Mouse (Mus musculus) gastrocnemius, postnatal 10 days (tissue): ENCODE measurements around the gene Tspan9. TPM values are rescaled to one million over a fixed set of nuclear protein-coding genes. Genes with fewer than 3 reads are reported as not detected.

Source experiments
- DNase-seq: peaks from one replicate; pipeline ENCODE4 v3.0.0; 2021; ENCODE audit warnings: mixed read lengths
- total RNA-seq, 2 experiments: library from RNA; stranded (reverse); gene quantifications; 2 replicates each; pipeline ENCODE4 v1.2.3; 2021

Tspan9 gene
- total RNA-seq, 2 experiments from 2014 or later = 109 to 119 TPM

DNA sequence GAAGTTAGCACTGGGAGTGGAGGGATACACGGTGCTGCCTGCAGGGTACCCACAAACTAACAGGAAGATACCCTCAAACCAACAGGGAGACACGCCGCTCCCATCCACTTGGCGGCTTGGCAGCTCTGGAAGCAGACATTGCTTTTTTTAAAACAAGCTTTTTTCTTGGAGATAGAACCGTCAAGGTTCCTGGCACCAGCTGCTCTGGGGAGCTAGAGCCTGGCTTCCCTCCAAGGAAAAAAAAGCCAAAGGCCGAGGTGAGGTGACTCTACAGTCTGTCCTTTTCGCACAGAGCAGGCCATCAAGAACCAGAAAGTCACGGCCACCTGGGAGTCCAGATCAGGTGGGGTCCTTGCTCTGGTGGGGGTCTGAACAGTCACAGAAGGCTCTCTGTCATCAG is 162.2 kb downstream of the Tspan9 start:
- no peak for DNase-seq

DNA sequence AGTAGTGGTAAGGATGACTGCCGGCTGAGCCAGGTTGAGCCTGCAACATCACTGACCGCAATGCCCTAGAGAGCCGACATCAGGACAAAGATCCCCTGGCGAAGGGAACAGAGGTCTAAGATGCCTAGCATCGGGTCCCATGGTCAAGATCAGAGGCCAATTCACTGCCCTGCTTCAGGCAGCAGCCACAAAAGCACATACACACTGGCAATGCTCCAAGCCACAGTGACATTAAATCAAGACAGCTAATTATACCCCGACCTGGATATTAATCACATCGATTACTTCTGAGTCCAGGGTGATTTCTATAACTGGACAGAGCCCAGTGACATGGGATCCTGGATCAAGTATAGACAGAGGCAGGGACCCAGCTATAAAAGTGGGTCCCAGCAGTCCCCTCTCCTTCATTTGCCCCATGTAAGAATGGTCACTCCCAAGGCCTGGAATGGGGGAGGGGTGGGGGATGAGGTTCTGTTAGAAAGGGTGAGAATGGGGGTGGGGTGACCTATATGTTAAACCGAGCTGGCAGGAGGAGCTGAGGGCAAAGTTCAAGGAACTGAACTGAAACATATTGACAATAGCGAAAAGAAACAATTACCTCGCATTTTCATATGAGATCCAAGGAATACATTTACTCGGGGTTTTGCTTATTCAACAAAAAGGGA is 162.9 kb downstream of the Tspan9 start:
- no peak for DNase-seq

DNA sequence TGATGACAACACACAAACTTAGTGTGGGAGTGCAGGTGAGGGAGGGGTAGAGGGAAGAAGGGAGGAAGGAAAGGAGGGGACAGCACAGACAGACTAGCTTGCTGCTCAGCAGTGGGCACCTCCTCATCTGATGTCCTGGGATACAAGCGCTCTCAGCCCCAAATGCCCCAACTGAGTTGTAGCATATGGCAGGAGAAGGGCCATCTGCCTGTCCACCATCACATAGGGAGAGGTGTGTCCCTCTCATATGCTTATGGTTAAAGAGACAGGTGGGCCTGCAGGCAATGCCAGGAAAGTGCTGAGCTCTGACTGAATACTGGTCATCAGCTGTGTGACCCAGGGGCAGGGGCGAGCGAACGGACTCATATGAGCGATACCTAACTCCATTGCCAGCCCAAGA is 163.6 kb downstream of the Tspan9 start:
- no peak for DNase-seq

DNA sequence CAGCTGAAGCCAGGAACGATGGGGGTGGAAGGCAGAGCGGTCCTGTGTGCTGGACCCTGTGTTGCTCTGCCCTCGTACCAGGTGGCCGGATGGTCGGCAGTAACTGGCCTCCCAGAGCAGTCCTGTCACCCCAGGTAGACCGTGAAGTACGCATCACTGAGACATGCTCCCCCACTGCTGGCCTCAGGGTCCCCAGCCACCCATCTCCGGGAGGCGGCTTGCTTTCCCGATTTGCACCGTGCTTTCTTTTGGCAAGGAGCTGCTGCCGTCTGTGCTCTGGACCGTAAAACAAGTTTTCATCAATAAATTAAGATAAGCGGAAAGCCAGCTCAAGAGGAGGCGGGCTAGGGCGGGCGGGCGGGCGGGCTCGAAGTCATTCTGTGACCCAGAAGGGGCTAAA is 164.5 kb downstream of the Tspan9 start:
- no peak for DNase-seq

DNA sequence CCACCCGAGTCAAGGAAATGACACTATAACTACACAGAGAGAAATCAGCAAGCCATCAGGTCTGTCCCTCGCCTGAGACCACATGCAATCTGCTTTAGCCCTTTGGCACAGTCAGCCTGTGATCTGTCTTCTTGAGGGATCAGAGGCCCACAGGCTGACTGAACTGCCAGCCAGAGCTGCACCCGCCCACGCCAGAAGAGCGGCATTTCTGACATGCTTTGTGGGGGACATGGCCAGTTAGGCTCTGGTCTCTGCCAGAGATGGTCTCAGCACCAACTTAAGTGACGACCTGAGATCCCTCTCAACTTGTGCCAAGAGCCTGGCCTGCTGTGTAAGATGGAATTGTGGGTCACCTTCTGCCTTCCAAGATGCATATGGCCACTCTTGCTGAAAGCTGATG is 166.7 kb downstream of the Tspan9 start:
- DNase-seq = no peak

DNA sequence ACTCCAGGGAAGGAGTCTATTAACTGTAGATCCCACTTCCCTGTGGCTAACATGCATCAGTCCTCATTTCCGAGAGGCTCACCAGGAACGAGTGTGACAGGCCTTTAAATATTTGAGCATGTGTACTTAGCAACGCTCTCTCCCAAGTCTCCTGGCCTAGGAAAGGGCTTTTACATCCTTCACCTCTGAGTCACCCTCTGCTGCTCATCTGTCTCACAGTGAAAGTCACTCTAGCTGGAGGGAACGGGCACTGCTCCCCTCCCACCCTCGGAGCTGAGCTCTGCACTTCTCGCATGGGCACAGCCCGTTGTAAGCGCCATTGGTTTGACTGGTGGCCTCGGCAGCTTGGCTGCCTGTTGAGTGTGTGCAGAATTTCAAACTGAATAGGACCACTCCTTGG is 169.4 kb downstream of the Tspan9 start:
- no peak for DNase-seq

DNA sequence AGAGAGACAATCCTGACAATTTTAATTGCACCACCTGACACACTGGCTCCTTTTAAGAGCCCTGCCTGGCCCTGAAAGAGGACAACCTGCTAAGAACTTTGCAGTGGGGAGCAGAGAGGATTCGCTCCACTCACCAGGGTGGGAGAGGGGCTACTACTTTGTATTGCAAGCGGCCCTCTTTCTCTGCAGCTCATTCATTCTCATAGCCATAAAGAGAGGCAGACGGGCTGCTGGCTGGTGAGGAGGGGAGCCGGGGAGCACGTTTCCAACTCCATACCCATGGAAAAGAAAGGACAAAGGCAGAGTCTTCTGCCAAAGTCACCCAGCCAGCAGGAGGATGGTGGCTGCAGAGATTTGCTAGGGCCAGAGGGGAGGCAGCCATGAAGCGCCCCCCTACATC is 169.8 kb downstream of the Tspan9 start:
- no peak for DNase-seq

DNA sequence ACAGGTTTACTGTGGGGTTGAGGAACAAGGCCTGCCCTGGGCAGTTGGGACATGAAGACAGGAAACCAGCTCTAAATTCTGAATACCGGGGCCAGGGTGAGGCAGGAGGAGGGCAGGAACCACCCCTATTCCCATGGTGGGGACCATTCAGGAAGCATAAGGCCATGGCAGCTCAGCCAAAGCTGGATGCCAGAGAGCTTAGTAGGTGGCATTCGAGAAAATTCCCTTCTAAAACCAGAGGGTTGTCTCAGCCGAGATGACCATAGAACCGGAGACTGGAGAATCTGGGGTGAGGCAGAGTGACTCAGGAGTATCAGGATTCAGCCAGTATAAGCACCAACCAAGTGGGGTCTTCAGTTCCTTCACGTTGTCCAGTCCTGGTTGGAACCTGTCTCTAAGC is 171.5 kb downstream of the Tspan9 start:
- DNase-seq = no peak

DNA sequence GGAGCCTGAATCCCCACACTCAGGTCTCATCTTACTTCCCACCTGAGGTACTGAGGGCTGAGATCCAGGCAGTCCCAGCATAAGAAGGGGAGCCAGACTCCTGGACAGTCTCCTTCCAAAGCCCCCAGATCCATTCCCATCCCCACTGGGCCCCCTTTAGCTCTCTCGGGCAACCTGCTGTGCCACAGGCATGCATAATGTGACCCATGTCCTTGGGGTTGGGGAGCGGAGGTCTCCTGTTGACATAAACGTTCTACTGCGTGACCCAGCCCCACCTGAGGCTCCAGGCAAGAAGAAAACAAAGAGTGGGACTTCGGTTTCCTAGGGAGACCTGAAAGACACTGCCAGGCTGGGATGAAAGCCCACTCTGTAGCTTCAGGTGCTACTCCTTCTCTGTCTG is 172.5 kb downstream of the Tspan9 start:
- DNase-seq = no peak

DNA sequence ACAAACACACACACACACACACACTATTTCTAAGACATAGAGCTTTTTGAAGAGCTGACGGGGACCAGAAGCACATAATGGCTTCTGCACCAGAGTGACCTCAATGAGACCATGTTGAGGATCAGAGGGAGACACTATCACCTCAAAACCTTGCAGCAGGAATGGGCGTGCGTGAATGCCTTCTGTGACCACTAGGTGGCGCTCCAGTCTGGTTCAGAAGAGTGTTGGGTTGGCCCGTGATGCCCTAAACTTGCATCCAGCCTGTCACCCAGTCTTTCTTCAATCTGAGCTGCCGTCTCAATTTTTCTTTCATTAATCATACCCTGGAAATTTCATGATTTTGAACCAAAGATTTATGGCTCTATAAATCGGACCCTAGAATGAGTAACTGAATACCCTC is 173.3 kb downstream of the Tspan9 start:
- peak; percentile 84 for DNase-seq

DNA sequence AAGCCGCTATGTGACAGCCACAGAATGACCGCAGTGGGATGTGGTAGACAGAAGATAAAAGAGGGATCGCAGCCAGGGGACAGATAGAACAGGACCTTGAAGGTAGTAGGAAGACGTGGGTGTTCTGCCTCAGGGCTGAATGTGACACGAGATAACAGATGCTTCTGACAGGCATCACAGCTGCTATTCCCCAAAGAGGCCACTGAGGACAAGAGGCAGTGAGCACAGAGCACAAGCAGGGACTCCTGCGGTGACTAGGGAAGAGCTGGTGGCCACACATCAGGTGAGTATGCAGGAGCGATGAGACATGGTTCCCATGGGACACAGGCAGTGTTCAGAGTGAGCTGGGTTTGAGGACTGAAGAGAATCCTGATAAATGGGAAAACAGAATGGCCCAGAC is 173.7 kb downstream of the Tspan9 start:
- no peak for DNase-seq

DNA sequence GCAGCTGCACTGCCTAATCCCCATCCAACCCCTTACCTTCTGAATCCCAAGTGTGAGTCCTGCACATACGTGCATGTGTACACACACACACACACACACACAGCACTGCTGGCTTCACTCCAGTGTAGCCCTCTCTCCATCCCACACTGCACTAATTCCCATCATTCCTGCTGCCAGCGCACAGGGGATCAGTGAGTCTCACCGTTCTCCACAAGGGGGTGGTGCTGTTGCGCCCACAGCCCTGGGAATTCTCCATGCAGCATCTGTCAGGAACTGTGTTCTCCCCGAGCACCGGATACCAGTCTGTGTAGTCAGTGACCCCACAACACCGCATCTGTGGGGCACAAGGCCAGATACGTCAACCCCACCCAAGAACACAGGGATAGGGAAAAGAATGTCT is 177.9 kb downstream of the Tspan9 start:
- DNase-seq = no peak

DNA sequence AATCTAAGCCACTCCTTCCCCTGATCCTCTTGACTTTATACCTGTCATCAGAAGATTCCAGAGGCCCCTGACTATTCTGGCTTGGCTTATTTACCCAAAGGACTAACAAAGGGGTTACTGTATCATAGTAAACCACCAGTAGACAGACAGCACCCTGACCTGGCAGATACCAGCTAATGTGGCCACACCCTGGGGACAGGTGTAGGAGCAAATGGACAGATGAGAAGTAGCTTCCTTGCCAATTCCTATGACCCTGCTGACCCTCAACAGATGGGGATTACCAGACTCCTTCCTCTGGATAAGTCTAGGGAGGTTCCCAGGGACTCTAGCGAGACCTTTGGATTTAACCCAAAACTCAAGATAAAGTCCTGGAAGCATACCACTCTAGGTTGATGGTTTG is 183.2 kb downstream of the Tspan9 start:
- DNase-seq = no peak

DNA sequence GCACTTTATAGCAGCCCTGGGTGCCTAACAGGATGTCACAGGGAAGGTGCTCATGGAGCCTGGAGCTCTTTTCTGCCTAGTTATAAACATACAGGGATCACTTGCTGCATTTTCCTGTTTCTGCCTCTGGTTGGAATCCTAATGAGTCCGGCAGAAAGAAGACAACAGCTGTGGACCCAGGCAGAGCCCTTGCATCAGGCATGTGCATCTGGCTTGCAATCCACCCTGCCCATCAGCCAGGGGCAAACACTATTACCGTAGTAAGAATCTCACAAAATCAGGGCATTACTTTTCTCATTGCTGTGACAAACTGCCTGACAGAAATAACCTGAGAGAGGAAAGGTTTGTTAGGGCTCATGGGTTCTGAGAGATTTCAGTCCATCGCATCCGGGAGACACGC is 187.2 kb downstream of the Tspan9 start:
- no peak for DNase-seq

DNA sequence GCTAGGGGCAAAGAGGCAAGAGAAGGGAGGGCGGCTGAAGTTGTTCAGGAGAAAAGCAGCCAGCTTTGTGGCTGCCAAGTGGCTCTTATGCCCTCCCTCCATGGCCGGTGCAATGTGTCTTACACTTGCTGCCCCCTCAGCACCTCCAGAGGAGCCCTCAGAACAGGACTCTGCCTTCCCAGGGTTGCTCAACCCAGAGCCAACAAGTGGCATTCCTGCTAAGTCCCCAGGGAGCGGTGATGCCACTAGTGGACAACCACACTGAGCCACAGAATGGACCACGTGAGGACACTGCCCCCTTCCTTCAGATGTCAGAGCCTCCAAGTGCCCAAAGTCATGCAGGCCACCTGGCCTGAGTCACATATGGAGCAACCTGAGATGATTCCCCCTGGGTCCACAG is 190.3 kb downstream of the Tspan9 start:
- DNase-seq = no peak

DNA sequence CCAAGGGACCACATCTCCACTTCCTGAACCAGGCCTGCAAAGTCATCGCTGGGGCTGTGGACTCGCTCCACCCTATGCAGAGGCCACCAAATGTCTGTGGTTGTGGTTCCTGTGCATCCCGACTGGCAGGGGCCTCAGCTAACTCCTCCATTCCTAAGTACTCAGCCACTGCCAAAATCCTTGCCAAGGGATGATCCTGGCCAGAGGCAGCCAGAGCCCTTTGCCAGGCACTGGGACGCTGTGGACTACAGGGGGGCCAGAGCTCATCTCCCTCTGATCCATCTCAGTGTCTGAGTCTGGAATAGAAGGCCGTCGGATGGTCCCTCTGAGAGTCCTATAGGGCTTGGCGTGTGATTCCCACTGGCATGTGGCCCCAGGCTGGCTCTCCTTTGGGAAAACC is 193.5 kb downstream of the Tspan9 start:
- no peak for DNase-seq

DNA sequence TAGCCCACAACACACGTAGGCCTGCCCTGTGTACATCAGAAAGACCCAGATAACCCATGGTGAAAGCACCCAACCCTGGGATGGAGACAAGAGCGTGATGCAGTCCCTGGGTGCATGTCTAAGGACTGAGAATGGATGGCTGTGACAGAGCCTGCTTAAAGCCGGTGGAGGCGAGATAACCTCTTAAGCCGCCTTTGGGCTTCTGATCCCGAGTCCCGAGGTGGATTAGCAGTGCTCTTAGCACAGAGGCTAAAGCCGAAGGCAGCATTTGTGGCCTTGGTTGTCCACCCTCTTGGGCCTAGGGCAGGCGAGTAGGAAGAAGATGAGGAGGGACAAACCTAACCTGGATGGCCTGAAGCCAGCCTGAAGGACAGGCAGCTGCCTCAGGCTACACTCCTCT is 194.7 kb downstream of the Tspan9 start:
- DNase-seq = no peak

DNA sequence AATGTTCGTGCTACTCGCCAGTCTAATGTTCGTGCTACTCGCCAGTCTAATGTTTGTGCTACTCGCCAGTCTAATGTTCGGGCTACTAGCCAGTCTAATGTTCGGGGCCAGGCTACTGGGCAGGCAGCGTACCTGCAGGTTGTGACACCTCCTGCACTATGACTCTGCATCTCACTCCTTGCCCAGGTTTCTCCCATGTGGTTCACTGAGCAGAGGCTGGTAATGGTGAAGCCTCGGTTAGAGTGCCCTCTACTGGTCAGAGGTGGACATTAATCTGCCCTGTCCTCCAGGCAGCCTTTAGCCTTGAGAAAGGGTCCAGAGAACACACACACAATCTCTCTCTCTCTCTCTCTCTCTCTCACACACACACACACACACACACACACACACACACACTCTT is 197.7 kb downstream of the Tspan9 start:
- peak; percentile 75 for DNase-seq

DNA sequence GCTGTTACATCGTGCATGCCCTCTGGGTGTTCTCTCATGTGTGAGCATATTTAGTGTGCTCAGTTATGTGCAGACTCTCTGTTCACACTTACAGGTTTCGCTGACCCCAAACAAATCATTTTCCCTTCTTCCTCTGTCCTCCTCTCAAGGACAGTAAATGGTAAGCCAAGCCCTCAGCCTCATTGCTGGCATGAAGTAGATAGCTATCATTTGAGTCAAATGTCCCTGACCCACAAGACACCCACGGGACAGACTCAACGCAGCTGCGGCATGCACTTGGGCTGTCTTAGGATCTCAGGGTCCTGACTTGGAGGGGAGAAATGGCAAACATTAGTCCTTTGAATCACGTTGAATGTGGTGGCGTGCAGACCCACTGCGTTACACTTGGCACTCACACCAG is 201.0 kb downstream of the Tspan9 start:
- no peak for DNase-seq

DNA sequence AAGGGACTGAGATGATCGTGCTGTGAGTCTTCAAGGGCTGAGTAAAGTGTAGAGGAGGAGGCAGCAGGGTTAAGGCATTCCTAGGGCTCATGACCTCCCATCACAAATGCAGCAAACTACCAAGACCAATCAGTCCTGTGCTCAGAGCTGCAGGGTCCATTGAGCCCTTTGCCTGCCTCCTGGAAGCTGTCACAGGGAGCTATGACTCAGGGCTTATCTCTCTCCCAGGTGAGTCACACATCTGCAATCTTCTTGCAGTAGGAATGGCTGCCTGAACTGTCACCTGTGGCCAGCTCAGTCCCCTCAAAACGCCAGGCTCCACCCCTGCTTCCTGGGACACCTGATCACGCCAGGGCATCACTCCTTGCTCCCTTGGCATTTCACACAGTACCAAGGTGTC is 208.3 kb downstream of the Tspan9 start:
- no peak for DNase-seq

DNA sequence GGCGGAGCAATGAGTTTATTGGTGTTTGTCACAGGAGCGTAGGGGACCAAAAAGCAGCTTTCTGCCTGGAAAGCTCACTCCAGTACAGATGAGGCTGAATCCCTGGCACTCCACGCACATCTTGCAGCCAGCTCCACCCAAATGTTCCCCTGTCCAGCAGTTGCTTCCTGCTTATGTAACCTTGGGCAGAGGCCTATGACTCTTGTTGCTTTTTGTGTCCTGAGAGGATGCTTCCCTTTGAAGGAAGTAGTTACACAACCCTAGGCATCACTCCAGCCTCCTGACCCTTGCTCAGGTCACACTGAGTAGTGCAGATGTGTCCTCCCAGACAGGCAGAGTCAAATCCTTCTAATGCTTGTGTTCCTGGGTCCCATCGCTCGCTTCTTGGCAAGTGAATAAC is 209.6 kb downstream of the Tspan9 start:
- DNase-seq = peak; percentile 37

DNA sequence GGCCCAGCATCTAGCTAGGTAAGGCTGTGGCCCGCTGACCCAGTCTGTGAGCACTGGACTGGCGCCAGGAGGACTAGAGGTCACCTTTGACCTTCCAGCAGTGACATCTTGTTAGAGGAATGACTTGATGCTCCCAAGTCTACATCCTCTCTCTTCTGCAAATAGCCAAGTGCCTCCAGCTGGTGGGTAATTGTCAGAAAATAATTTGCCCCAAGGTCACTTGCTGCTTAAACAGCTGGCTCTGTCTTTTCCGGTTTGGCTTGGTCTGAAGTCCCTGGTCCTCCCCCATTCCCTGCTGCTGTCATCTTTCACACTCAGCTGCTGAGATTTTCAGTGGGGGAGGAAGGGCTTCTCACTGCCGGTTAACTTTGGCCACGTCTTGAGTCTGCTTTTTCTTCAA is 210.7 kb downstream of the Tspan9 start:
- DNase-seq = peak; percentile 51

DNA sequence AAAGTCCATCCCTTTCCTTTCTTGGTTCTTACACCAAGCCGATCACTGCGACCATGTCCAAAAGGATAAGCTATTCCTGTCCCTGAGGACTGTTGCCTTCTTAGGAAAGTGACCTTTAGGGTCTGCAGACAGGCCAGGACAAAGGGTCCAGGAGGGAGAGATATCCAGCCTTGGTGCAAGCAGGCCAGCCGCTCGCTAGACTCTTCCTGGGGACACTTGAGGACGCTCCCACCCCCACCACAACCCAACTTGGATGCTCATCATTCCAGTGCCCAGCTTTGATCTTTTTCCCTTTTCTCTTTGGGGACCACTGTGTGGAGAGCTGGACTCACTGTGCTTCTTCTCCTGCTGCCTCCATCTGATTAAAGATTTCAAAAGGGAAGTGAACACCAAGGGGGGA is 214.7 kb downstream of the Tspan9 start:
- DNase-seq = no peak

DNA sequence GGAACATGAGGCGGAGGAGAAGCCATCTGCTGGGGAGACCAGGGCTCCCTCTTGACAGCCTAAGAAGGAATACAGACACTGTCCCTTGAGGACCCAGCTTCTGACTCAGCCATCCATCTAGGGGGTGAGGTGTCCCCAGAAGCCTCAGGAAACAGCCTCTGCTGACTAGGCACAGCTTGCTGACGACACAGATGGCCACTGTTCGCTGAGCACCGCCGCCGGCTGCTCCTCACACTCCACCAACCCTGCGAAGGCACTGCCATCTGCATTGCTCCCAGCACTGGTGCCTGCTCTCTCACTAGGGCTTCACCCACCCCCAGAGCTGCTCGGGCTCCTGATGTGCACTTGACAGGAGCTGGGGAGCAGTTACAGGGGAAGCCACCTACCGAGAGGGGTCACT is 217.5 kb downstream of the Tspan9 start:
- no peak for DNase-seq

DNA sequence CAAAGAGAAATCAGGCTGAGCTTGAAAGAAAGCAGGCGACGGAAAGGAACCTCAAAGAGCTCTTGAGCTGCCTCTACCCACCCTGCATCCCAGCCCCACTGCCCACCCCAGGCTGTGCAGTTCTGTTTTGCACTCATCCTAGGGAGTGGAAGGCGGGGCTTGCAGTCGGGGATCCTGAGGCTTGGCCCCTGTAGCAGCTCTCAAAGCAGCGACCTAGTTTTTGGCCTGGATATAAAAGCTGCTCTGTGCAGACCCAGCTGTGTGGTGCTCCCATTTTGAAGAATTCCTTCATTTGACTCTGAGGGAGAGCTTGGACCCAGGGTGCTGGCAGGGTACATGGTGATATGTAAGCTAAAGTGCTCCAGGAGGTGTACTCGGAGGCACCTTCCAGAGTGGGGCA is 218.6 kb downstream of the Tspan9 start:
- DNase-seq = no peak
